Comparison of ENCODE assay signal across 20 mouse cellular contexts in the genomic region with DNA sequence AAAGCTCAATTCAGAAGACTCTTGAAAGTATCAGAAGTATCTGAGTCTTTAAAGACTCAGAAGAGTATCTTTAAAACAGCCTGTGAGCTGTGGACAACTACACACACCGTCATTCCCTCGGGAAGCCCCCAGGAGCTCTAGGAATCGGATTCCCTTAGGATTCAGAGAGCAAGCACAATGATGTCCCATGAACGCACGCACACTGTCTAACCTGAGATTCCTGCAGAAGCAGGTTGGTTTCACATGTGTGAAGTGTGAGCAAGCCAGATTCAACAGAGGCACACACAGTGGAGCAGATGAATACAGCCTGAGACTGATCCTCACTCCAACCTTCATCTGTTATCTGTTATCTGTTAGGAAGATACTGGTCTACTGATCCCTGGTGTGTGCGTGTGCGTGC.
"Had no signal": no experiment of that assay in that cellular context is flagged by ENCODE, and none has a peak within 500 bp of the region (broad histone marks: within the 10 kb centered on the region; RNA-seq: fewer than 3 reads in every experiment).

No protein-coding gene starts in this region.

- H3K27me3 ChIP-seq: kidney, embryonic 15.5 days; limb, embryonic 12.5 days; limb, embryonic 15.5 days; midbrain, embryonic 12.5 days; neural tube, embryonic 13.5 days; stomach, embryonic 15.5 days had no signal

- ATAC-seq: liver, postnatal 0 days; lung, postnatal 0 days; midbrain, embryonic 16.5 days had no signal

- H3K4me3 ChIP-seq: kidney, embryonic 15.5 days; limb, embryonic 12.5 days; limb, embryonic 15.5 days; midbrain, embryonic 12.5 days; myocyte; neural tube, embryonic 13.5 days; stomach, embryonic 15.5 days had no signal

- H3K9ac ChIP-seq: kidney, embryonic 15.5 days; limb, embryonic 12.5 days; limb, embryonic 15.5 days; liver, embryonic 14.5 days; liver, postnatal 0 days; lung, embryonic 14.5 days; midbrain, embryonic 12.5 days; neural tube, embryonic 13.5 days; stomach, embryonic 15.5 days had no signal

- H3K9me3 ChIP-seq: kidney, embryonic 15.5 days; limb, embryonic 12.5 days; limb, embryonic 15.5 days; midbrain, embryonic 12.5 days; neural tube, embryonic 13.5 days; stomach, embryonic 15.5 days had no signal

- H3K4me2 ChIP-seq: kidney, embryonic 15.5 days; limb, embryonic 12.5 days; limb, embryonic 15.5 days; liver, embryonic 11.5 days; lung, embryonic 14.5 days; midbrain, embryonic 12.5 days; neural tube, embryonic 13.5 days; stomach, embryonic 15.5 days had no signal

- DNase-seq: kidney, adult 18-20 months; left cerebral cortex, postnatal 4 days; lung, embryonic 14.5 days; right cerebral cortex, adult 18-20 months; right cerebral cortex, postnatal 25 days; spleen, adult 18-20 months; thymus, adult 18-20 months; thymus, postnatal 4 days had no signal

- H3K4me1 ChIP-seq: midbrain, embryonic 12.5 days had no signal

- H3K27ac ChIP-seq: limb, embryonic 12.5 days; limb, embryonic 15.5 days; liver, embryonic 14.5 days; midbrain, embryonic 12.5 days; stomach, embryonic 15.5 days had no signal
